Mouse (Mus musculus) olfactory bulb, adult 2 months (tissue): ENCODE results near the gene Hmgcs1. TPM values are rescaled to one million over a fixed set of nuclear protein-coding genes. Genes with fewer than 3 reads are reported as not detected.
A peak's percentile ranks its signal among the peaks of the same experiment; 100 is the strongest.

Source experiments
- H3K27ac ChIP-seq: fragments of 200-500 bp; 2 replicates; pipeline ENCODE4 v1.5.1; 2012; ENCODE audit warnings: low read depth, low read length; ENCODE audit not compliant: insufficient read depth
- H3K4me1 ChIP-seq: fragments of 200-500 bp; 2 replicates; pipeline ENCODE4 v1.6.1; 2012; ENCODE audit warnings: low read length; ENCODE audit not compliant: control insufficient read depth, insufficient read depth
- H3K4me3 ChIP-seq: fragments of 200-500 bp; 2 replicates; pipeline ENCODE4 v1.5.1; 2012; ENCODE audit warnings: mild to moderate bottlenecking, low read depth, low read length, moderate library complexity; ENCODE audit not compliant: insufficient read depth
- CTCF ChIP-seq: fragments of 200-500 bp; IDR thresholded peaks from 2 replicates; pipeline ENCODE4 v1.5.1; 2012; ENCODE audit warnings: low read depth, mild to moderate bottlenecking, low read length, moderate library complexity; ENCODE audit not compliant: insufficient read depth
- POLR2A ChIP-seq: fragments of 200-500 bp; IDR thresholded peaks from 2 replicates; pipeline ENCODE4 v1.6.1; 2012; ENCODE audit warnings: mild to moderate bottlenecking, low read depth, low read length, moderate library complexity; ENCODE audit not compliant: insufficient read depth
- WGBS: fragments of 180-500 bp; shearing (Covaris S2); methylation state at CpG from one replicate; pipeline ENCODE4 v1.1.7; 2018; 5-methylcytosine and 5-hydroxymethylcytosine counted together
- polyA plus RNA-seq: library from polyadenylated mRNA; stranded (reverse); fragments of >200 nt; gene quantifications from 2 replicates; pipeline ENCODE4 v1.2.4, GENCODE M21; 2012; ENCODE audit warnings: low replicate concordance; ENCODE audit not compliant: missing spikeins, insufficient read depth, insufficient read length

Gene Hmgcs1
- polyA plus RNA-seq, 1 experiment = not detected

GRCm38 (mm10) chr13:119731448-119731847 lies 41.3 kb downstream of the Hmgcs1 start:
- 22% methylated on average over 6 of the region's 6 CpGs for WGBS
- Histone ChIP-seq H3K4me1 (peaks cover 6% of the 10 kb centered on the region; the same call in 1 of the 2 replicates), H3K27ac (no peak overlapping the region), H3K4me3 (no peak overlapping the region)
- no peak for TF ChIP-seq CTCF
- no peak for TF ChIP-seq POLR2A

GRCm38 (mm10) chr13:119741390-119742237 lies 51.4 kb downstream of the Hmgcs1 start:
- 15% methylated on average over 19 of the region's 19 CpGs for WGBS
- H3K27ac ChIP-seq = peak overlapping the region; percentile 35; the same call in 1 of the 2 replicates

GRCm38 (mm10) chr13:119742711-119743415 lies 52.7 kb downstream of the Hmgcs1 start:
- peaks cover 6% of the 10 kb centered on the region; the same call in 1 of the 2 replicates for H3K4me1 ChIP-seq
- 74% methylated on average over 6 of the region's 6 CpGs for WGBS
- peak overlapping the region; percentile 31 for H3K27ac ChIP-seq
- H3K4me3 ChIP-seq = no peak overlapping the region
- TF ChIP-seq POLR2A (no peak), CTCF (no peak)

More at GRCm38 (mm10) chr13:119741390-119742237, 51.4 kb downstream of the Hmgcs1 start:
- Histone ChIP-seq H3K4me1 (peaks cover 6% of the 10 kb centered on the region; the same call in 1 of the 2 replicates), H3K4me3 (peak overlapping the region; percentile 8; the same call in 1 of the 2 replicates)
- no peak for TF ChIP-seq CTCF
- no peak for TF ChIP-seq POLR2A

- peaks cover 6% of the 10 kb centered on the region; the same call in 1 of the 2 replicates for H3K4me1 ChIP-seq
- TF ChIP-seq POLR2A (no peak), CTCF (no peak)
- 65% methylated on average over 3 of the region's 3 CpGs for WGBS
- H3K4me3 ChIP-seq = no peak overlapping the region
- H3K27ac ChIP-seq = peak overlapping the region; percentile 31; the same call in 1 of the 2 replicates
Observed at GRCm38 (mm10) chr13:119743470-119743869, 53.3 kb downstream of the Hmgcs1 start.

- 91% methylated on average over 4 of the region's 4 CpGs for WGBS
- peaks cover 3% of the 10 kb centered on the region for H3K4me1 ChIP-seq
- H3K4me3 ChIP-seq = no peak overlapping the region
- no peak overlapping the region for H3K27ac ChIP-seq
- TF ChIP-seq POLR2A = no peak
- TF ChIP-seq CTCF = no peak
Observed at GRCm38 (mm10) chr13:119746930-119747329, 56.8 kb downstream of the Hmgcs1 start.

- peak overlapping the region; percentile 26; the same call in 1 of the 2 replicates for H3K4me3 ChIP-seq
- H3K4me1 ChIP-seq = peaks cover 10% of the 10 kb centered on the region
- TF ChIP-seq CTCF (no peak), POLR2A (no peak)
- peak overlapping the region; percentile 92 for H3K27ac ChIP-seq
- 22% methylated on average over 9 of the region's 9 CpGs for WGBS
Observed at GRCm38 (mm10) chr13:119753859-119754634, 63.9 kb downstream of the Hmgcs1 start.

- 3% methylated on average over 3 of the region's 3 CpGs for WGBS
- TF ChIP-seq CTCF (no peak), POLR2A (no peak)
- Histone ChIP-seq H3K4me1 (peaks cover 10% of the 10 kb centered on the region), H3K27ac (peak overlapping the region; percentile 92), H3K4me3 (peak overlapping the region; percentile 67)
Observed at GRCm38 (mm10) chr13:119754635-119755020, 64.4 kb downstream of the Hmgcs1 start.

GRCm38 (mm10) chr13:119755141-119755547 lies 65.0 kb downstream of the Hmgcs1 start:
- peak overlapping the region; percentile 92 for H3K27ac ChIP-seq
- TF ChIP-seq CTCF (no peak), POLR2A (no peak)
- WGBS = 1% methylated on average over 16 of the region's 16 CpGs

More at GRCm38 (mm10) chr13:119755141-119755547, 65.0 kb downstream of the Hmgcs1 start:
- Histone ChIP-seq H3K4me3 (peak overlapping the region; percentile 67), H3K4me1 (peaks cover 10% of the 10 kb centered on the region)
